Mouse (Mus musculus): ENCODE data around the gene Pinlyp.
"Not testable (repeated sequence)": the region's sequence is repeated elsewhere in the genome, so short reads cannot be mapped to it uniquely, and the experiment has no call there.

Gene Pinlyp

DNA sequence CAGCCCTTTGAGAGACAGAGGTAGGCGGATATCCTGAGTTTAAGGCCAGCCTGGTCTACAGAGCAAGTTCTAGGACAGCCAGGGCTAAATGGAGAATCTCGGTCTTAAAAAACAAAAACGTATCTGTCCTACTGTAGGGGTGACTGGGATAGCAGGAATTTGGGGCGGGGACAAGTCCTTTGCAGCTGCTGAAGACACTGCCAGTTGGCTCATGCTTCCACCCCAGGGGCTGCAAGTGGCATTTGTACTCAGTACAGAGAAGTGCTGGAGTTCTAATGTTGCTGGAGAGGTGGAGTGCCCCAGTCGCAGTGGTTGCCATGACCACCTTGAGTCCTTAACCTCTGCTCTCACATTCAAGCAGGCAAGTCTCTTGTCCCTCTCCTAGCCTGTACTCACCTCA, 23.1 kb downstream of the Pinlyp start:
- DNase-seq = no peak

DNA sequence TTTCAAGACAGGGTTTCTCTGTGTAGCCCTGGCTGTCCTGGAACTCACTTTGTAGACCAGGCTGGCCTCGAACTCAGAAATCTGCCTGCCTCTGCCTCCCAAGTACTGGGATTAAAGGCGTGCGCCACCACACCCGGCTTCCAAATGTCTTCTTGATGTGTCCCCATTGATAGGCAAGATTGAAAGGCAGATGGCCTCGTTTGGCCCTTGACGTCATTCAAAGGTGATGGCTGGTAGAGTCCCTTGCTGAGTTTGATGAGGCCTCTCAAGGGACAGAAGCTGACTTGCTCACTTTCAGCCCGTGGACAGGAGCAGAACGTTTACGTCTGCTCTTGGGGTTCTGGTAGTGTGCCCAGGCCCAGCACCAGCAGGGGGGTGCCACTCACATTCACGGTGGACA, 25.9 kb downstream of the Pinlyp start:
- DNase-seq = not testable (repeated sequence)

DNA sequence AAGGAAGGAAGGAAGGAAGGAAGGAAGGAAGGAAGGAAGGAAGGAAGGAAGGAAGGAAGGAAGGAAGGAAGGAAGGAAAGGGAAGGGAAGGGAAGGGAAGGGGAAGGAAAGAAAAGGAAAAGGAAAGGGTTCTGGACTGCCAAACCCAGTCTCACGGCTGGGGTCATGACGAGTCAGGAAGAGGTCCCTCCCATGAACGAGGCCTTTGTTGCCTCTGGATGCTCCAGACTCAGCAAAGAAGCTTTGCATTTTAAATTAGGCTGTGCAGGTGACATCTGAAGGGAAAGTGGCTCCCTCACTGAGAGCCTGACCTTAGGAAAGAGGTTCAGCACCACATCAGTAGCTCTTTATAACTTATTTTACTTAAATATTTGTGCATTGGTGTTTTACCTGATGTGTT, 26.8 kb downstream of the Pinlyp start:
- DNase-seq = no peak

DNA sequence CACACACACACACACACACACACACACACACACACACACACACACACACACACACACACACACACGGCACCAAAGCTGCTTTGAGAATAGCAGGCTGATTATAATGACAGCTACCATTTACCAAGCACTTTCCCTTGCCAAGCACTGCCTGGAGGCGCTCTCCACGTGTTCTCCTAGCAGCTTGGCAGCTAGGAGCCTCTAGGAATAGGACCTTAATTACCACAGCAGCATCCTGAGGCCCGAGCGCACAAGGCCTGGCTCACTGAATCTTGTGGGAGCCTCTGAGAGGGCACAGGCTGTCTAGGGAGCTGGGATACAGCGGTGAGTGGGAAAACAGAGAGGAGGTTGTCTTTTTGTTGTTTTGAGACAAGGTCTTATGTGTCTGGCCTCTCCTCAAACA, 28.3 kb downstream of the Pinlyp start:
- no peak for DNase-seq

DNA sequence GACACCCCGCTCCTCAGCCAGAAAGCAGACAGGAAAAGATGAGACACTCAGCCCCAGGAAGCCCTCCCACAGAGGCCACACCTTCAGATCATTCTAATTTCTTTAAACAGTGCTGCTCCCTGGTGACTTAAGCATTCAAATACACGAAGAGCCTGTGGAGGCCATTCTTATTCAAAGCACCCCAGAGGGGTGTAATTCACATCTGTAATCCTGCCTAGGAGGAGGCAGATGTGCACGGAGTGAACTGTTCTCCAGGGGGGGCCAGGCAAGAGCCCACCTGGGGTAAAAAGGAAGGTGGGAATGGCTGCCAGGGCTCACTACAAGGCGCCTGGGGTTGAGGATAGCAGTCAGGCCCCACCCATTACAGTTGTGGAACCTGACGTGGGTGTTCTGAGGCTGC, 28.8 kb downstream of the Pinlyp start:
- no peak for DNase-seq

DNA sequence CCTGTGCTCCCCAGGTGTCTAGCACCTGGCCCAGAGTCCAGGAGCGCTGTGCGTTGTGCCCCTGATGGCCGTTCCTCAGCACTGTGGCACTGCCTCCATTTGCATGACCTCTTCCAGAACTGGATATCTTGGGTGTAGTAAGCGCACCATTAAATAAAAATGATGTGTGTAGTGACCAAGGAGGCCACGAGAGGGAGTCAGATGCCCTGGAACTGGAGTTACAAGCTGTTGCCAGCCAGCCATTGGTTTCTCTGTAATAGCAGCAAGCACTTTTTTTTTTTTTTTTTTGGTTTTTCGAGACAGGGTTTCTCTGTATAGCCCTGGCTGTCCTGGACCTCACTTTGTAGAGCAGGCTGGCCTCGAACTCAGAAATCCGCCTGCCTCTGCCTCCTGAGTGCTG, 29.6 kb downstream of the Pinlyp start:
- DNase-seq = not testable (repeated sequence)

DNA sequence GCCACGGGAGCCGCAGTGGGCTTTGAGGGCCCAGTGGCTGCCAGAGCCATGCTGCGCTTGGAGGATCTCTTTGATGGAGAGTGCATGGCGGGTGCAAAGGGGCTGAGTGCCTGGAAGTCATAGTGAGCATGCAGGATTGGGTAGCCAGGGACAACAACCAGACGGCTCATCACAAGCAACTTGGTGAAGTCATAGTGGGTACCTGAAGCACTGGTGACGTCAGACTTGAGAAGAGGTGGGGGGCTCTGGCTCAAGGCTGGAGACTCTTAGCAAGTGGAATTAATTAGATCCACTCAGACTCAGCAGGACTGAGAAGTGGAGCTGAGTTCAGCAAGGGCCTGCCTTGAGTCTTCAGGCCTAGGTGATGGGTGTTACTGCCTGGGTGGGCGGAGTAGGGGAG, 33.6 kb downstream of the Pinlyp start, which contains the start of gene AC161166.1:
TSS of gene AC161166.1 (minus strand) at position 101 of the 400 bp plus-strand sequence.
- no peak for DNase-seq

DNA sequence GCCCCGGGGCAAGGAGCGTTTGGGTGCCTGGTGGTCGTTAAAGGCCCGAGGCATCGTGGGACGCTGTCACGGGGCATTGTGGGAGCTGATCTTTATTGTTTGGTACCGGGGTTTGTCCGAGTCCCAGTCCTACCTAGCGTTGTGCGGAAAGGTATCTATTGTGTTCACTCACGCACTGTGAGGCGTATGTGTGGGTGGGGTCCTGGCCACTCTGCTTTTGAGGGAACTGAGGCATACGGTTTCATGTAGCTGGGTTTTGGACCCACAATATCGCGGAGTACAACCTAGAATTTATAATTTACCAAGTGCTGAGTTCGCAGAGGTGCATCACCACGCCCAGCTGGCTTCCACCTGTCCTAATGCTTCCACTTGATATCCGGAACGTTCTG, 38.2 kb downstream of the Pinlyp start:
- DNase-seq = peak in 1 of 2 experiments; percentile 15

DNA sequence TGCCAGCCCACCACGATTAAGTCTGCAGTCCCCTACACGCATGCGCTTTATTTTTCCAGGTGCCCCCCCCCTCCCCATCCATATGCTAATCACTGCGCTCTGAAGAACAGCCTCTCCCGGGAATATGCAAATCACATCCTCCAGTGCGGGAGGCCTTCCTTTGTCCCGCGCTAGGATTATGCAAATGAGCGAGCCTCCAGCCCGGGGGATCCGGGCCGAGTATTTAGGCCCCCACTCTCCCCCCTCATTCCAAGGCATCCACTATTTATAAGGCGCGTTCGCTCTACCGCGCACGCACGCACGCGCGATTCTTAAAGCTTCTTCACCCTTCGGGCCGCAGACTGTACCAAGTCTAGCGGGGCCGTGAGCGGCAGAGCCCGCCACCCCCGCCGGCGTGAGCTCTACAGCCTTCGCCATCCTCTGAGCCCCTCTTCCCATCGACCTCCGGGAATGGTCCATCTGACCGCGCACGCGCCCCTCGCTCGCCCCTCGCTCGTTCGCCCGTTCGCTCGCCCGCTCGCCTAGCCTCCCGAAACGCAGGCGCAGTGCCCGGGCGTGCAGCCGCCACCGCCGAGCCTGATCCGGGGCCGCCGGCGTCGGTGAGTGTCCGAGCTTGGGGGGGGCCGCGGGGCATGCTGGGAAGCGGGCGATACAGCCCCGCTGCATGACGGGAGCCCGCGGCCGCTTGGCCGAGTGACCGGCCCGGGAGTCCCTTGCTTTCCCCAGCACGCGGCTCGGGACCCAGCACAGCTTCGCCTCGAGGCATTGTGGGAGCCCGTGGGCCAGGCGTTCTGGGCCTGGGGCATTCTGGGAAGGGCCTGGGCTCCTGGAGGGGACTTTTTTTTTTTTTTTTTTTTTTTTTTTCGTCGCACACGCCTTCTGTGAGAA, 38.8 kb downstream of the Pinlyp start, which contains the start of gene Zfp428:
TSS of gene Zfp428 (plus strand) at position 169 of the 888 bp plus-strand sequence.
- DNase-seq = peak; percentile 81 to 86

DNA sequence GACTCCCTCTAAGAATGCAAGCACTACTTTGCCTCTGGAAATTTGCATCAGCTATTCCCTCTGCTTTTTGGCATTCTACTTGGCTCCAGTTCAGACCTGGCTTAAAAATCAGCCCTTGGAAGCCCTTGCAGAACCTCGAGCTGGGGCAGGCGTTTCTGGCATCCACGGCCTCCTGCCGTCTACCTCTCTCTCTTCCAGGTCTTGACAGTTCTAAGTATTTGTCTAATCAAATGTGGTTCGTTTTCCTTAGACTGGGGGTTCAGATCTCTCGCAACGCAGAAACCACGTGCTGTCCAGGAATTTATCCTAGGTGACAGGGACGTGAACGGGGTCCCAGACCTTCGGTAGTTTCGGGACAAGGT, 39.5 kb downstream of the Pinlyp start:
- DNase-seq = peak; percentile 33 to 36

DNA sequence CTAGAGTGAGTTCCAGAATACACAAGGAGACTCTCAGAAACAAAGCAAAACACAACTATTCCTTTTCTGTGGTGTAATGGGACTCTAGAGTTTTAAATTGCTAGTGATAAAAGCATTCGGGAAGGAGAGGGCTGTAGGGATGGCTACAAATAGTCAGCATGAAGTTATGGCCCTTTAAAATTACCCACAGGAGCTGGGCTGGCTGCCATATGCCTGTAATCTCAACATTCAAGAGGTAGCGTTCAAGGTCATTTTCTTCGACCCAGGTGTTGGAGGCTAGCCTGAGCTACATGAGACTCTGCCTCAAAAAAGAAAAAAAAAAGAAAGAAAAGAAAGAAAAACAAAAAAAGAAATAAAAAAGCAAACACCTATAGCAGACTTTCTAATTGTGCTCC, 39.9 kb downstream of the Pinlyp start:
- DNase-seq = no peak

DNA sequence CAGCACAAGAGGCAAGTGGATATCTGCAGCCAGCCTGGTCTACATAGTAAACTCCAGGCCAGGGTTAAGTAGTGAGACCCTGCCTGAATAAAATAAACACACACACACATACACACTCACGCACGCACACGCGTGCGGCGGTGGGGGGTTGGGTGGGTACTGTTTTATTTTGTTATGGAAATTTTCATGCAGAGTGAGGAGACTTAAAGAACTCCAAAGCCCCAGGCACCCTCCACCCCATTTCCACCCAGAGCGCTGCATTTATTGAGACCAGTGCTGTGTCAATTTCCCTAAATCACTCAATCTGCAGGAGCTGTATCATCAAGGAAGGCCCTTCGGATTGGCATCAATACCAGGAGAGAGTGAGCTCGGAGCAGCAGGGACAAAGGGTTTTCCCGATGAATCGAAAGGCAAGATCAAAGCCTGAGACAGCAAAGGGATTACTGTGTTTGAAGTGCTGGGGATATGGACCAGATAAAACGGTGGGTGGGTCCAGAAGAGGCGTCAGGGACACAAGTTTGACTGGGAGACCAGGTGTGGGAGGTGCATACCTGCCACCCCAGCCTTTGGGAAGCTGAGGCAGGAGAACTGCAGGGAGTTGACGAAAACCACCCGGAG, 40.4 kb downstream of the Pinlyp start:
- DNase-seq = no peak

DNA sequence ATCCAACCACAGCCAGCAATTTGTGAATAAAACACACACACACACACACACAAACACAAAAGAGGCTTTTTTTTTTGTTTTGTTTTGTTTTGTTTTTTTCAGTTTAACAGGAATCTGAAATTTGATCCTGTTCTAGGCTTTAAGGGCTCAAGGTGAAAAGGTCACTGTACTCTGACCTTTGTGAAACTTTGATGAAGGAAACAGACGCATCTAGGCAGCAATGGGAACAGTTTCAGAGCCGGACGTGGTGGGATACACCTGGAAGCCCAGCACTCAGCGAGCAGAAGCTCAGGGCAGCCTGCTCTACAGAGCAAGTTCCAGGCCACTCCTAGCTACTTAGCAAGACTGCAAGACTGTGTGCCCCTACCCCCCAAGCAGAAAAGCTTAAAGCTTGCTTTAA, 41.0 kb downstream of the Pinlyp start:
- DNase-seq = no peak

DNA sequence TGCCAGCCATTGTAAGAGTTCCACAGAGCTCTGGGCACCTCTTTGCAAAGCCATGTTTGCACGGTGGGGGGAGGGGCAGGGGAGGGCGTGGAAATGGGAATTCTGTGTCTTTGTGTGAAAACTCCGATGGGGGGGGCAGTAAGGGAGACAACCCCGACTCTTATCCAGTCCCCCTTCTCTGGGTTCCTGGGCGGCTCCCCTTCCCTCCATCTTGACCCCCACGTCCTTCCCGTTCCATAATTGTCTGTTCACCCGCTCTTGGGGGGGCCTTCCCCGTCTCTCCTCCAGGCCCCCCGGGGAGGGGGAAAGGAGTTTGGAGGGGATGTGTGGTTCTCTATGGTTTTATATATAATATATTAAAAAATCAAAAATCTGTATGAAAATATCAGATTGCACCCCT, 41.9 kb downstream of the Pinlyp start:
- no peak for DNase-seq

DNA sequence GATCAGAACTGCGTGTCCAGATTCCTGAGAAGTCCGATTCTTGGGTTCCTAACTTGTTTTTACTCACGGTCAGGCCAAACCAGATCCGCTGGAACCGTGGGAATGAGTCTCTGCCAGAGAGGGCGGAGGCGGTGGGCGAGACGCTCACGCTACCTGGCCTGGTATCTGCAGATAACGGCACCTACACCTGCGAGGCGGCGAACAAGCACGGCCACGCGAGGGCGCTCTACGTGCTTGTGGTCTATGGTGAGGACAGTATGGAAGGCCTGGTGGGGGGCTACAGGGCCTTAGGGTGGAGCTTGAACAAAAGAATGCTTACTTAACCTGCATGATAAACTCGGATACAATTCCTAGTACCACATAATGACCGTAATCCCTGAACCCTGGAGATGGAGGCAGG, 44.4 kb downstream of the Pinlyp start:
- DNase-seq = peak; percentile 24 to 28

DNA sequence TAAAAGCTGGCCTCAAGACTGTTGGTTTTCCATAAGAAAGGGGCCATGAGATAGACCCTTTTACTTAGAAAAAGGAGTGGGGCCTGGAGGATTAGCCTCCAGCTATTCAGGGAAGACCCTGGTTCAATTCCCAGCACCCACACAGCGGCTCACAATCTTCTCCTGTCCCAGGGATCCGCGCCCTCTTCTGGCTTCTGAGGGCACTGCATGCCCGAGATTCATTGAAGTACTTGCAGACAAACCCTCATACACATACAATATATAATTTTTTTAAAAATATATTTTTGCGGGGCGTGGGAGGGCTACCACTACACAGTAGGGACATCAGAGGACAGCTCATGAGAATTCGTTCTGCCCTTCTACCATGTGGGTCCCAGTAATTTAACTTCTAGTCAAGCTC, 45.0 kb downstream of the Pinlyp start:
- peak in 1 of 2 experiments; percentile 21 for DNase-seq

DNA sequence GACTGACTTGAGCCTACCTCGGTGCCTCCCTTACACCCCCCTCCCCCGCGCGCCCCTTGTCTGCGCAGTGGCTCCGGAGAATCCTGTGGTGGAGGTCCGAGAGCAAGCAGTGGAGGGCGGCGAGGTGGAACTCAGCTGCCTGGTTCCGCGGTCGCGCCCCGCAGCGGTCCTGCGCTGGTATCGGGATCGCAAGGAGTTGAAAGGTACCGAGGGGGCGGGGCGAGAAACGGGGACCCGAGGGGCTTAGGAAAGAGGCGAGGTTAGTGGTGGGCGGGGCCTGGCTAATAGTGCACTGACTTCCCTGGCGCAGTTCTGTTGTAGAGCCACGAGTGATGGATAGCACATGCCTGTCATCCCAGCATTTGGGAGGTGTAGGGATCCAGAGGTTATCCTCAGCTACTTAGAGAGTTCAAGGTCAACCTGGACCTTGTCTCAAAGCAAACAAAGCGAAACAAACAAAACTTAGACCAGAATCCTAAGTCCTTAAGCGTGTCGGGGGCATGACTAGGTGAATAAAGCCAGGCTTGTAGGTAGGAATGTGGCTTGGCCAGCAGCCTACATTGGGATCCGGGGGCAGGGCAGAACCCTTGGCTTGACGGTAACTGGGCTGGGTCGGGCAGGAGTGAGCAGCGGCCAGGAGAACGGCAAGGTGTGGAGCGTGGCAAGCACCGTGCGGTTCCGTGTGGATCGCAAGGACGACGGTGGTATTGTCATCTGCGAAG, 45.9 kb downstream of the Pinlyp start:
- DNase-seq = peak in 1 of 2 experiments; percentile 31

All from lung, adult 18-20 months (tissue).